Mouse (Mus musculus) CH12.LX (cell line): ENCODE measurements around the gene Sez6l2. TPM values are rescaled to one million over a fixed set of nuclear protein-coding genes. Genes with fewer than 3 reads are reported as not detected.

Experiments
- DNase-seq: peaks from one replicate; pipeline ENCODE4 v3.0.0-alpha.2; 2013; ENCODE audit errors: extremely low read depth
- H3K27ac ChIP-seq: 2 replicates; pipeline ENCODE4 v1.5.1; 2012; ENCODE audit warnings: low read depth, mild to moderate bottlenecking, control low read depth, moderate library complexity; ENCODE audit not compliant: insufficient read depth
- H3K27me3 ChIP-seq: replicated peaks from 2 replicates; pipeline ENCODE3; 2012; ENCODE audit warnings: inconsistent platforms
- H3K36me3 ChIP-seq, 2 experiments: replicated peaks in 1 of 2; 2 replicates each; pipeline versions ENCODE3 to v1.6.1; 2012; ENCODE audit warnings: inconsistent platforms in 1 of 2, low read length in 1 of 2, mild to moderate bottlenecking in 1 of 2, mixed read lengths in 1 of 2, moderate library complexity in 1 of 2; ENCODE audit not compliant: control insufficient read depth in 1 of 2, insufficient read depth in 1 of 2
- H3K4me1 ChIP-seq, 2 experiments: 2 replicates each; pipeline ENCODE4 v1.6.1; 2012; ENCODE audit warnings: inconsistent platforms in 1 of 2, moderate library complexity in 1 of 2; ENCODE audit not compliant: insufficient read depth in 2 of 2, control insufficient read depth in 1 of 2
- H3K4me2 ChIP-seq: 2 replicates; pipeline ENCODE4 v1.6.1; 2012; ENCODE audit warnings: low read depth, mild to moderate bottlenecking, control low read depth; ENCODE audit not compliant: poor library complexity, insufficient read depth, severe bottlenecking
- H3K4me3 ChIP-seq, 3 experiments: fragments of 150-350 bp in 1 of 3; sonication (generic) in 1 of 3; replicated peaks in 1 of 3; 2 replicates each; pipeline versions ENCODE3 to v1.5.1; 2011 to 2012; ENCODE audit warnings: low read depth in 2 of 3, low read length in 2 of 3, mild to moderate bottlenecking in 2 of 3, moderate library complexity in 2 of 3, control low read depth in 1 of 3, improper control_type of control experiment in 1 of 3, inconsistent platforms in 1 of 3, mixed read lengths in 1 of 3; ENCODE audit not compliant: poor library complexity in 1 of 3
- H3K79me2 ChIP-seq: replicated peaks from 2 replicates; pipeline ENCODE4 v1.6.1; 2012; ENCODE audit warnings: mild to moderate bottlenecking, moderate library complexity; ENCODE audit not compliant: control insufficient read depth, poor library complexity, insufficient read depth, severe bottlenecking; ENCODE audit errors: extremely low read depth
- H3K9ac ChIP-seq: 2 replicates; pipeline ENCODE4 v1.6.1; 2012; ENCODE audit warnings: low read depth, mild to moderate bottlenecking, control low read depth, moderate library complexity; ENCODE audit not compliant: insufficient read depth
- H3K9me3 ChIP-seq: replicated peaks from 2 replicates; pipeline ENCODE3; 2012; ENCODE audit warnings: low read length, inconsistent platforms, mixed read lengths
- BHLHE40 ChIP-seq: IDR thresholded peaks from 2 replicates; pipeline ENCODE4 v1.6.1; 2011; ENCODE audit warnings: mild to moderate bottlenecking, low read depth, low read length, improper control_type of control experiment
- CHD1 ChIP-seq: IDR thresholded peaks from 2 replicates; pipeline ENCODE4 v1.6.1; 2012; ENCODE audit warnings: low read depth, low read length, improper control_type of control experiment, inconsistent platforms
- CHD2 ChIP-seq: IDR thresholded peaks from 2 replicates; pipeline ENCODE4 v1.6.1; 2011; ENCODE audit warnings: low read length, improper control_type of control experiment
- E2F4 ChIP-seq: IDR thresholded peaks from 2 replicates; pipeline ENCODE4 v1.6.1; 2011; ENCODE audit warnings: low read depth, low read length, improper control_type of control experiment; ENCODE audit not compliant: insufficient replicate concordance
- ELF1 ChIP-seq: IDR thresholded peaks from 2 replicates; pipeline ENCODE4 v1.6.1; 2014; ENCODE audit warnings: low read depth, mild to moderate bottlenecking, inconsistent platforms, low read length, improper control_type of control experiment
- ETS1 ChIP-seq: conservative IDR thresholded peaks from 2 replicates; pipeline ENCODE4 v1.6.1; 2012; ENCODE audit warnings: low read depth, mild to moderate bottlenecking, inconsistent platforms, low read length, improper control_type of control experiment, moderate library complexity
- HCFC1 ChIP-seq: IDR thresholded peaks from 2 replicates; pipeline ENCODE4 v1.6.1; 2012; ENCODE audit warnings: low read depth, mild to moderate bottlenecking, inconsistent platforms, low read length, improper control_type of control experiment
- IRF4 ChIP-seq: IDR thresholded peaks from 2 replicates; pipeline ENCODE4 v1.6.1; 2014; ENCODE audit warnings: low read depth, mild to moderate bottlenecking, inconsistent platforms, low read length, improper control_type of control experiment
- JUN ChIP-seq: IDR thresholded peaks from 2 replicates; pipeline ENCODE4 v1.6.1; 2011; ENCODE audit warnings: low read depth, mild to moderate bottlenecking, low read length, improper control_type of control experiment, moderate library complexity; ENCODE audit not compliant: insufficient read depth
- KAT2A ChIP-seq: IDR thresholded peaks from 2 replicates; pipeline ENCODE4 v1.6.1; 2012; ENCODE audit warnings: low read length, improper control_type of control experiment, inconsistent platforms; ENCODE audit not compliant: insufficient replicate concordance
- MAFK ChIP-seq: IDR thresholded peaks from 2 replicates; pipeline ENCODE4 v1.6.1; 2011; ENCODE audit warnings: low read length, improper control_type of control experiment; ENCODE audit not compliant: insufficient replicate concordance
- MAZ ChIP-seq: IDR thresholded peaks from 2 replicates; pipeline ENCODE4 v1.6.1; 2012; ENCODE audit warnings: low read depth, mild to moderate bottlenecking, inconsistent platforms, low read length, improper control_type of control experiment, moderate library complexity
- MEF2A ChIP-seq: IDR thresholded peaks from 2 replicates; pipeline ENCODE4 v1.6.1; 2014; ENCODE audit warnings: low read depth, mild to moderate bottlenecking, inconsistent platforms, low read length, improper control_type of control experiment, borderline replicate concordance
- MXI1 ChIP-seq: IDR thresholded peaks from 2 replicates; pipeline ENCODE4 v1.6.1; 2011; ENCODE audit warnings: mild to moderate bottlenecking, low read depth, low read length, improper control_type of control experiment
- MYC ChIP-seq: IDR thresholded peaks from 2 replicates; pipeline ENCODE4 v1.6.1; 2011; ENCODE audit warnings: low read depth, mild to moderate bottlenecking, improper control_type of control experiment, low read length
- NELFE ChIP-seq: IDR thresholded peaks from 2 replicates; pipeline ENCODE4 v1.6.1; 2011; ENCODE audit warnings: low read depth, low read length, improper control_type of control experiment
- RCOR1 ChIP-seq: conservative IDR thresholded peaks from 2 replicates; pipeline ENCODE4 v1.6.1; 2012; ENCODE audit warnings: low read depth, mild to moderate bottlenecking, inconsistent platforms, low read length, improper control_type of control experiment
- SIN3A ChIP-seq: IDR thresholded peaks from 2 replicates; pipeline ENCODE4 v1.6.1; 2012; ENCODE audit warnings: low read length, improper control_type of control experiment, inconsistent platforms
- TBP ChIP-seq: conservative IDR thresholded peaks from 2 replicates; pipeline ENCODE4 v1.6.1; 2011; ENCODE audit warnings: low read depth, low read length, improper control_type of control experiment
- TCF12 ChIP-seq: IDR thresholded peaks from 2 replicates; pipeline ENCODE4 v1.6.1; 2014; ENCODE audit warnings: low read depth, mild to moderate bottlenecking, inconsistent platforms, low read length, improper control_type of control experiment
- UBTF ChIP-seq: IDR thresholded peaks from 2 replicates; pipeline ENCODE4 v1.6.1; 2012; ENCODE audit warnings: low read depth, mild to moderate bottlenecking, inconsistent platforms, low read length, improper control_type of control experiment, moderate library complexity
- USF1 ChIP-seq: IDR thresholded peaks from 2 replicates; pipeline ENCODE4 v1.6.1; 2014; ENCODE audit warnings: low read depth, mild to moderate bottlenecking, inconsistent platforms, low read length, improper control_type of control experiment
- USF2 ChIP-seq: conservative IDR thresholded peaks from 2 replicates; pipeline ENCODE4 v1.6.1; 2011; ENCODE audit warnings: low read depth, low read length, improper control_type of control experiment
- ZMIZ1 ChIP-seq: IDR thresholded peaks from 2 replicates; pipeline ENCODE4 v1.6.1; 2012; ENCODE audit warnings: low read depth, mild to moderate bottlenecking, inconsistent platforms, low read length, improper control_type of control experiment
- ZNF384 ChIP-seq: IDR thresholded peaks from 2 replicates; pipeline ENCODE4 v1.6.1; 2012; ENCODE audit warnings: low read depth, low read length, improper control_type of control experiment, inconsistent platforms
- dilution Hi-C: fragments of 300-500 bp; cut with MboI; formaldehyde crosslinking; loops from 2 replicates; pipeline ENCODE4 v1.14.3; 2020; ENCODE audit warnings: low sequenced_read_pairs; ENCODE audit not compliant: extremely low pct_unique_long_range_greater_than_20kb, extremely low pct_ligation_motif_present
- in situ Hi-C: fragments of 300-500 bp; cut with MboI; formaldehyde crosslinking; loops from 3 replicates; pipeline ENCODE4 v1.14.3; 2019; ENCODE audit warnings: low sequenced_read_pairs, low pct_ligation_motif_present, low pct_unique_long_range_greater_than_20kb, mixed read lengths
- polyA plus RNA-seq: library from polyadenylated mRNA; unstranded; fragments of >175 nt; gene quantifications from 2 replicates; pipeline ENCODE4 v1.2.1, GENCODE M21; 2012; ENCODE audit warnings: low read depth; ENCODE audit not compliant: insufficient read length
- total RNA-seq, 2 experiments: library from RNA; depleted of rRNA; stranded (reverse); fragments of 300-350 nt in 1 of 2; fragments of >200 nt in 1 of 2; gene quantifications; 2 replicates each; pipeline ENCODE4 v1.2.3; 2012 to 2014

Sez6l2 gene
- total and polyA plus RNA-seq, 3 experiments, result 7.2 to 29.3 (median 9.9) TPM

DNA sequence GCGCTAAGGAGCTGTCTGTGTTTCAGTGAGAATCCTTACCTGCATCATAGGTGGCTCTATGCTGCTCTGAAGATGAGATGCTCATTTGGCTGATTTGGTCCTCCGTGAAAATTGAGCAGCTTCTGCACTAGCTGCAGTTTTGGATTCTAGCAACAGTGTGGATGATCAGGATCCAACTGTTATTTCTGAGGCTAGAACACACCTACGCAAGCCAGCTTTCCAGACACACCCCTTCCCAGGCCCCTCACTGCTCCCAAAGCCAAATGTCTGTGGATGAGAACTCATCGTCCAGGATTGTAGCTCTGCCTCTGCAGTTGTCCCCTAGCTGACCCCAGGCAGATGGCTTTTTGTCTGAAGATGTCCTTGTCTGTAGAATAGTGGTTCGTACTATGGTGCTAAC is 10.7 kb downstream of the Sez6l2 start:
- in situ Hi-C loops, result loop anchor here (5.0 to 10.0 kb wide), 2 partner anchors 56 to 256 kb away; partner anchors contain the start of genes Coro1a, Pagr1a and Pagr1b
- Histone ChIP-seq H3K27me3 (no peaks in the 10 kb centered on the region), H3K4me3 (no peak overlapping the region)

DNA sequence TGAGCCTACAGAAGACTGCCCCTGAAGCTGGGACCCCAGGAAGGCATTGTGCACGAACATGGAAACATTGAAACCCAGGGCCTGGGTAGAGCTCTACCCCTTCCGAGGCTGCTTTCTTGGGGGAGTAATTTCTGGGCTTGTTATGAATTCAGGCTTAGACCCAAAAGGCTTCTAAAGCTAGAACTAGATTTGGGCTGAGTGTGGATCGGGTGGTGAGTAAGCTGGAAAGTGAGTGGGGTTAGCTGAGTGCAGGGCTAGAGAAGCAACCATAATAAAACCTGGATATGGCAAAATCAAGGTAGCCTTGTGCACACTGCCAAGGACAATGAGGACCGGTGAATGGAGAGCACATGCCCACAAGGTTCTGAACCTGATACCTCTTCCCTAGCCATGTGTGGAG is 11.6 kb downstream of the Sez6l2 start:
- Histone ChIP-seq H3K9ac (no peak overlapping the region), H3K27me3 (no peaks in the 10 kb centered on the region), H3K36me3 (peaks cover 50 to 84% of the 10 kb centered on the region in 2 experiments), H3K9me3 (no peaks in the 10 kb centered on the region), H3K4me2 (no peak overlapping the region), H3K27ac (no peak overlapping the region), H3K4me3 (no peak overlapping the region), H3K4me1 (peaks cover 17 to 59% of the 10 kb centered on the region in 2 experiments)
- dilution Hi-C loops (no loop called here), in situ Hi-C loops (loop anchor here (5.0 to 10.0 kb wide), 2 partner anchors 55 to 257 kb away; partner anchors contain the start of genes Coro1a, Pagr1a and Pagr1b)
- DNase-seq, result no peak
- TF ChIP-seq USF2, result no peak
- TF ChIP-seq MAZ, result no peak
- no peak for TF ChIP-seq ETS1
- TF ChIP-seq TBP, result no peak
- TF ChIP-seq KAT2A, result no peak
- TF ChIP-seq NELFE, result no peak
- no peak for TF ChIP-seq CHD1
- TF ChIP-seq TCF12, result no peak
- no peak for TF ChIP-seq IRF4
- TF ChIP-seq MAFK, result no peak
- TF ChIP-seq SIN3A, result no peak
- no peak for TF ChIP-seq BHLHE40
- TF ChIP-seq MYC, result no peak
- no peak for TF ChIP-seq UBTF
- TF ChIP-seq, all 38 proteins: peak for 0
- H3K79me2 ChIP-seq, result no peaks in the 10 kb centered on the region

More for the DNA sequence above, 10.7 kb downstream of the Sez6l2 start:
- Histone ChIP-seq H3K27ac (no peak overlapping the region), H3K4me1 (peaks cover 17 to 59% of the 10 kb centered on the region in 2 experiments), H3K36me3 (peaks cover 48 to 84% of the 10 kb centered on the region in 2 experiments), H3K4me2 (no peak overlapping the region), H3K9ac (no peak overlapping the region)
- dilution Hi-C loops, result no loop called here
- no peak for DNase-seq
- no peak for TF ChIP-seq ZNF384
- no peak for TF ChIP-seq ETS1
- no peak for TF ChIP-seq MEF2A
- no peak for TF ChIP-seq MXI1
- no peak for TF ChIP-seq MAZ
- no peak for TF ChIP-seq BHLHE40
- TF ChIP-seq E2F4, result no peak
- TF ChIP-seq ZMIZ1, result no peak
- TF ChIP-seq NELFE, result no peak
- TF ChIP-seq USF2, result no peak
- TF ChIP-seq HCFC1, result no peak
- no peak for TF ChIP-seq SIN3A
- TF ChIP-seq ELF1, result no peak
- no peak for TF ChIP-seq JUN
- no peak for TF ChIP-seq USF1
- TF ChIP-seq CHD1, result no peak
- TF ChIP-seq RCOR1, result no peak
- no peak for TF ChIP-seq CHD2
- TF ChIP-seq, all 38 proteins: peak for 0
- no peaks in the 10 kb centered on the region for H3K79me2 ChIP-seq
- no peaks in the 10 kb centered on the region for H3K9me3 ChIP-seq
